Mouse (Mus musculus) cerebellum, adult 18-20 months (tissue): ENCODE measurements around the gene Stxbp4.

Experiments
- DNase-seq, 2 experiments: peaks; one replicate each; pipeline ENCODE4 v3.0.0; 2021

The Stxbp4 gene

GRCm38 (mm10) chr11:90649777-90650176, 11.9 kb upstream of the Stxbp4 start:
- no peak for DNase-seq

GRCm38 (mm10) chr11:90638312-90638830, 487 bp upstream of the Stxbp4 start:
- peak; percentile 41 to 62 for DNase-seq

- no peak for DNase-seq
These were observed 3.2 kb downstream of the Stxbp4 start for GRCm38 (mm10) chr11:90634661-90635060.

- DNase-seq = no peak
These were observed 5.4 kb downstream of the Stxbp4 start for GRCm38 (mm10) chr11:90632480-90632879.

- DNase-seq = no peak
These were observed 10.1 kb downstream of the Stxbp4 start for GRCm38 (mm10) chr11:90627751-90628150.

GRCm38 (mm10) chr11:90625174-90625573, 12.7 kb downstream of the Stxbp4 start:
- no peak for DNase-seq

GRCm38 (mm10) chr11:90623477-90623876, 14.4 kb downstream of the Stxbp4 start:
- peak; percentile 39 to 47 for DNase-seq

GRCm38 (mm10) chr11:90622500-90622899, 15.4 kb downstream of the Stxbp4 start:
- DNase-seq = no peak

GRCm38 (mm10) chr11:90622044-90622443, 15.8 kb downstream of the Stxbp4 start:
- DNase-seq = no peak

- DNase-seq = no peak
These were observed 21.5 kb downstream of the Stxbp4 start for GRCm38 (mm10) chr11:90616431-90616830.

- no peak for DNase-seq
These were observed 23.1 kb downstream of the Stxbp4 start for GRCm38 (mm10) chr11:90614743-90615142.

GRCm38 (mm10) chr11:90612118-90612517, 25.8 kb downstream of the Stxbp4 start:
- DNase-seq = no peak

GRCm38 (mm10) chr11:90603066-90603465, 34.8 kb downstream of the Stxbp4 start:
- DNase-seq = no peak

- no peak for DNase-seq
These were observed 42.1 kb downstream of the Stxbp4 start for GRCm38 (mm10) chr11:90595826-90596225.

- no peak for DNase-seq
These were observed 46.9 kb downstream of the Stxbp4 start for GRCm38 (mm10) chr11:90590996-90591395.

GRCm38 (mm10) chr11:90586203-90586602, 51.7 kb downstream of the Stxbp4 start:
- no peak for DNase-seq

- no peak for DNase-seq
These were observed 52.1 kb downstream of the Stxbp4 start for GRCm38 (mm10) chr11:90585754-90586153.

GRCm38 (mm10) chr11:90577057-90577780, 60.7 kb downstream of the Stxbp4 start:
- no peak for DNase-seq

- DNase-seq = no peak
These were observed 61.5 kb downstream of the Stxbp4 start for GRCm38 (mm10) chr11:90576282-90576972.

- no peak for DNase-seq
These were observed 62.3 kb downstream of the Stxbp4 start for GRCm38 (mm10) chr11:90575491-90576048.

- DNase-seq = no peak
These were observed 67.1 kb downstream of the Stxbp4 start for GRCm38 (mm10) chr11:90570646-90571259.

- no peak for DNase-seq
These were observed 79.4 kb downstream of the Stxbp4 start for GRCm38 (mm10) chr11:90558359-90559047.

- DNase-seq = no peak
These were observed 81.4 kb downstream of the Stxbp4 start for GRCm38 (mm10) chr11:90556517-90556916.
